Mouse (Mus musculus) ES-Bruce4 (cell line): ENCODE measurements around the gene Iqsec2. TPM values are rescaled to one million over a fixed set of nuclear protein-coding genes. Genes with fewer than 3 reads are reported as not detected.

Experiments
- H3K27ac ChIP-seq: 2 replicates; pipeline ENCODE4 v1.5.1; 2012; ENCODE audit warnings: low read length, inconsistent platforms; ENCODE audit not compliant: insufficient read depth
- H3K27me3 ChIP-seq: 2 replicates; pipeline ENCODE4 v1.6.1; 2012; ENCODE audit warnings: mild to moderate bottlenecking, low read length, inconsistent platforms; ENCODE audit not compliant: control insufficient read depth, poor library complexity, insufficient read depth, severe bottlenecking
- H3K36me3 ChIP-seq: 2 replicates; pipeline ENCODE4 v1.6.1; 2012; ENCODE audit warnings: inconsistent platforms, mild to moderate bottlenecking, low read length, moderate library complexity; ENCODE audit not compliant: control insufficient read depth, poor library complexity, insufficient read depth, severe bottlenecking
- H3K4me1 ChIP-seq: one replicate; pipeline ENCODE4 v1.8.1; 2011; ENCODE audit warnings: low read length; ENCODE audit not compliant: control insufficient read depth, insufficient read depth
- H3K4me3 ChIP-seq: 2 replicates; pipeline ENCODE4 v1.5.1; 2011; ENCODE audit warnings: low read depth, mild to moderate bottlenecking, low read length
- H3K9ac ChIP-seq: 2 replicates; pipeline ENCODE4 v1.6.1; 2012; ENCODE audit warnings: low read depth, mild to moderate bottlenecking, inconsistent platforms; ENCODE audit not compliant: poor library complexity, severe bottlenecking
- H3K9me3 ChIP-seq: replicated peaks from 2 replicates; pipeline ENCODE4 v1.6.1; 2012; ENCODE audit warnings: mild to moderate bottlenecking, low read length, inconsistent platforms; ENCODE audit not compliant: control insufficient read depth, poor library complexity, insufficient read depth, severe bottlenecking
- CTCF ChIP-seq: IDR thresholded peaks from one replicate; pipeline ENCODE4 v1.8.1; 2011; ENCODE audit warnings: low read depth, low read length
- EP300 ChIP-seq: IDR thresholded peaks from 2 replicates; pipeline ENCODE4 v1.6.1; 2011; ENCODE audit warnings: low read depth, low read length; ENCODE audit not compliant: insufficient read depth
- POLR2A ChIP-seq: IDR thresholded peaks from one replicate; pipeline ENCODE4 v1.8.1; 2011; ENCODE audit warnings: low read length; ENCODE audit not compliant: insufficient read depth
- polyA plus RNA-seq: library from polyadenylated mRNA; stranded (reverse); fragments of >200 nt; gene quantifications from 2 replicates; pipeline ENCODE4 v1.2.4, GENCODE M21; 2011; ENCODE audit warnings: low read depth; ENCODE audit not compliant: missing spikeins, insufficient read depth, insufficient read length

Gene Iqsec2
- polyA plus RNA-seq, 1 experiment = 4.3 TPM

DNA sequence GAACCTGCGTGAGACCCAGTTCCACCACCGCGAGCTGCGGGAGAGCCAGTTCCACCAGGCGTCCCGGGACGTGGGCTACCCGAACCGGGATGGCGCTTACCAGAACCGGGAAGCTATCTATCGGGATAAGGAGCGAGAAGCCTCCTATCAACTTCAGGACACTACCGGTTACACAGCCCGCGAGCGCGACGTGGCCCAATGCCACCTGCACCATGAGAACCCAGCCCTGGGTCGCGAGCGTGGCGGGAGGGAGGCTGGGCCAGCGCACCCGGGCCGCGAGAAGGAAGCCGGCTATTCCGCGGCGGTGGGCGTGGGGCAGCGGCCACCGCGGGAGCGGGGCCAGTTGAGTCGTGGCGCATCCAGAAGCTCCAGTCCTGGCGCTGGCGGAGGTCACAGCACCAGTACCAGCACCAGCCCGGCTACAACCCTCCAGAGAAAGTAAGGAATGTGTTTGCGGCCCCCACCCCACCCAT lies 710 bp downstream of the Iqsec2 start:
- Histone ChIP-seq H3K4me3 (peak overlapping the region; percentile 57), H3K36me3 (no peaks in the 10 kb centered on the region), H3K27me3 (0 out of 2 replicates have a peak, but pooled peaks cover 1% of the 10 kb centered on the region), H3K9ac (peak overlapping the region; percentile 91), H3K27ac (no peak overlapping the region), H3K9me3 (no peaks in the 10 kb centered on the region), H3K4me1 (no peaks in the 10 kb centered on the region)
- TF ChIP-seq CTCF (no peak), EP300 (no peak), POLR2A (no peak)

DNA sequence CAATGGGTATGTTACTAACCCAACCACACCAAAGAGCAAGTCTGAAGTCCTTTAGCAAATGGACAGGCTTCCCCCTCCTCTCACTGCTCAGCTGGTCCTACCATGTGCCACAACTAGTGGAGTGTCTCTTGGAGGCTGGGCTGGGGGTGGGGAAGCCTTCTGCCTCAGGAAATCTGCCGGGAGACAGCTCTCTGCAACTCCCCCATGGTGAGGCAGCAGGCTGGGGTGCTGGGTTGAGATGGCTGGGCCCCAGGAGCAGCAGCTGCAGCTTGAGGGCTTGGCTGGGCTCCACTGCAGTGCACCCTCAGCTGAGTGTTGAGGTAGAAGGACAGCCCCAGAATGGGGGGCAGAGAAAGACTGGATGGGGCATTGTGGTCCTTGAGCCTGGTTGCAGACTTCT lies 2.1 kb downstream of the Iqsec2 start:
- H3K9ac ChIP-seq = no peak overlapping the region
- H3K27me3 ChIP-seq = 0 out of 2 replicates have a peak, but pooled peaks cover 1% of the 10 kb centered on the region
- H3K4me1 ChIP-seq = no peaks in the 10 kb centered on the region

DNA sequence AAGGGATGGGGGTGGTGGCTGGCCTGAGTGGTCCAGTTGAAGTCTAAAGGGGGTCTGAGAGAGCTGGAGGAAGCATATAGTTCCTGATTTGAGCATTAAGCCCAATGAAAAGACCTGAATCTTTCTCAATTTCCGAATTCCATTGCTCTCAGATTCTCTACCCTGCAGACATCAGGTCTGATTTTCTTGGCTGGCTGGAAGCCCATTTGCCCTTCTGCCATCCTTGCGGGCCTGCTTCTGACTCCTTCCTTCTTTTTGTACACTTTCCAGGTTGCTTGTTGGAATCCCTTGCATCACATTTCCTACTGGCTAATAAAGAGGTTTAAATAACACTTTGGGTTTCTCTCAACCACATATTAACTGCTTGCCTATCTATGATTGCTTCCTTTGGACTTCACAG lies 2.6 kb downstream of the Iqsec2 start:
- TF ChIP-seq CTCF (no peak), EP300 (no peak), POLR2A (no peak)
- Histone ChIP-seq H3K9ac (no peak overlapping the region), H3K36me3 (no peaks in the 10 kb centered on the region), H3K9me3 (no peaks in the 10 kb centered on the region), H3K4me3 (no peak overlapping the region), H3K27ac (no peak overlapping the region), H3K27me3 (0 out of 2 replicates have a peak, but pooled peaks cover 1% of the 10 kb centered on the region), H3K4me1 (no peaks in the 10 kb centered on the region)

More for the DNA sequence above, 2.1 kb downstream of the Iqsec2 start:
- Histone ChIP-seq H3K27ac (no peak overlapping the region), H3K9me3 (no peaks in the 10 kb centered on the region), H3K4me3 (no peak overlapping the region), H3K36me3 (no peaks in the 10 kb centered on the region)
- no peak for TF ChIP-seq CTCF
- TF ChIP-seq EP300 = no peak
- TF ChIP-seq POLR2A = no peak

DNA sequence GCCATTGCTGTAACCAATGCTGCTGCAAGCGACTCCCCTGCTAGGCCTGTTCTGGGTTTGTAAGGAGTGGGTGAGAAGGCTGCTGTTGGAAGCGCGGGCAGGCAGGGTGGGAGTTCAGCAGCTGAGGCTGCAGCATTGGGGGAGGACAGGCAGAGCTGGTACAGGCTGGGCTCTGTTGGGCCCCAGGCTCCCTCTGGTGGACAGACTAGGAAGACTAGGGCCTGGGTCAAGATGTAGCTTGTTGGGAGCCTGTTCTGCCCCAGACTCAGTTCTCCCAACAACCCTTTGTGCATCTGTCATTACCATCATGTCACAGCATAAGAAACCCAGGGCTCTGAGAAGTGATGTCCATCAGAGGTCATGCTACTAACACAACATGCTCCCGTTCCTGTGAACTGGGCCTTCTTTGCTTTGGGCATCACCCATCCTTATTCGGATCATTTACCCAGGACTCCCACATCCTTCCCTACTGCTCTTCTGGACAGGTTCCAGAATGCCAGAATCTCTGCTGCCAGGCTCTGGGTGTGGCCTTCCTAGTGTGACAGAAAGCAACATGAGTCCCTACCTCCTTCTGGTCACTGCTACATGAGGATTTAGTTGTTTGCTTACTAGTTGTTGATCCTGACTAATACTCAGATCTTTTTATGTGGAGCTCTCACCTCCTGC lies 3.5 kb downstream of the Iqsec2 start:
- TF ChIP-seq EP300 (no peak), CTCF (peak; percentile 67)
- Histone ChIP-seq H3K27me3 (0 out of 2 replicates have a peak, but pooled peaks cover 1% of the 10 kb centered on the region), H3K9ac (no peak overlapping the region), H3K9me3 (no peaks in the 10 kb centered on the region), H3K4me1 (no peaks in the 10 kb centered on the region), H3K36me3 (no peaks in the 10 kb centered on the region), H3K4me3 (no peak overlapping the region), H3K27ac (no peak overlapping the region)

DNA sequence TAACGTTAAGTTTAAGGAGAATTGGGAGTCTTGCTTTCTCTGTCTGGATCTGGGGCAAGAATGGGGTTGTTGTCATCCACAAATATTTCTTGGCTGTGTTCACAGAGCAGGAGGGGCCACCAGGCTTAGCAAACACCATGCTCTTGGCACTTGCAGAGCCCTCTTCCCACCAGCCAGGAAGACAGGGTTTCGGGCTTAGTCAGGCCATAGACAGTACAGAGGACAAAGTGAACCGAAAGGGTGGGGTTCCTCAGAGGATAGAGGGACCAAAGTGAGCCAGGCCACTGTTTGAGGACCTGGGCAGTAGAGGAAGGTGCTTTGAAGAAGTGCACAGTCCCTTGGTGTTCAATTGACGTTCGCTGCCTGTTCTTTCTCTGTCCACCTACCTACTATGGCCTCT lies 4.6 kb downstream of the Iqsec2 start:
- no peaks in the 10 kb centered on the region for H3K36me3 ChIP-seq
- no peak overlapping the region for H3K27ac ChIP-seq
- TF ChIP-seq EP300 (no peak), CTCF (no peak), POLR2A (no peak)
- no peaks in the 10 kb centered on the region for H3K4me1 ChIP-seq
- no peak overlapping the region for H3K4me3 ChIP-seq
- H3K9me3 ChIP-seq = no peaks in the 10 kb centered on the region
- no peak overlapping the region for H3K9ac ChIP-seq
- 0 out of 2 replicates have a peak, but pooled peaks cover 1% of the 10 kb centered on the region for H3K27me3 ChIP-seq

DNA sequence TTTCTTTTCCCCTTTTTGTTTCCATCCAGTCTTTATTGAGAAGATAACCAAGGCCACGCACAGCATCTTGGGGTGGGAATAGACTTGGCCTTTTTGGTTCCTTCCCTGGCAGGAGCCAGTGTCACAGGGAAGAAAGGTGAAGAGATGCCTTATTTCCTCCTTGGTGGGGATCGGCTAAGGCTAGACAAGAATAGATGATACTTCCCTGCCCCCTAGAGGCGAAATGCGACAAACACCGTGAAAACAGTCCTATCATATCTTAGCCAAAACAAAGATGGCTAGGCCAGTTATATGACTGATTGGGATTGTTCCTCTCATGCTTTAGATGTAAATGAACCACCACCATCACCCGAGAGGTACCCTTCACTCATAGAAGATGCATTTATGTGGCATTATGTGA lies 7.6 kb downstream of the Iqsec2 start:
- Histone ChIP-seq H3K27ac (no peak overlapping the region), H3K9me3 (no peaks in the 10 kb centered on the region), H3K9ac (no peak overlapping the region), H3K4me3 (no peak overlapping the region), H3K27me3 (no peaks in the 10 kb centered on the region), H3K4me1 (no peaks in the 10 kb centered on the region), H3K36me3 (no peaks in the 10 kb centered on the region)
- TF ChIP-seq EP300 = no peak
- TF ChIP-seq POLR2A = no peak
- TF ChIP-seq CTCF = peak; percentile 4
